Mouse (Mus musculus) embryonic stem cell, embryonic (primary cell): ENCODE measurements around the gene Slc24a1.

ENCODE experiments used
- CTCF ChIA-PET, 4 experiments: fragments of 300-600 bp in 2 of 4; fragments of 350-600 bp in 2 of 4; sonication (Branson Sonifier 250); formaldehyde crosslinking; loops; one replicate each; lab custom pipeline; 2022; ENCODE audit warnings: inconsistent platforms in 2 of 4; lab: Charles Lee
- POLR2A ChIA-PET, 4 experiments: fragments of 300-600 bp in 2 of 4; fragments of 350-600 bp in 2 of 4; sonication (Branson Sonifier 250); formaldehyde crosslinking; loops; one replicate each; lab custom pipeline; 2022; ENCODE audit warnings: antibody characterized with exemption in 4 of 4, inconsistent platforms in 1 of 4; lab: Charles Lee

Slc24a1 gene

DNA sequence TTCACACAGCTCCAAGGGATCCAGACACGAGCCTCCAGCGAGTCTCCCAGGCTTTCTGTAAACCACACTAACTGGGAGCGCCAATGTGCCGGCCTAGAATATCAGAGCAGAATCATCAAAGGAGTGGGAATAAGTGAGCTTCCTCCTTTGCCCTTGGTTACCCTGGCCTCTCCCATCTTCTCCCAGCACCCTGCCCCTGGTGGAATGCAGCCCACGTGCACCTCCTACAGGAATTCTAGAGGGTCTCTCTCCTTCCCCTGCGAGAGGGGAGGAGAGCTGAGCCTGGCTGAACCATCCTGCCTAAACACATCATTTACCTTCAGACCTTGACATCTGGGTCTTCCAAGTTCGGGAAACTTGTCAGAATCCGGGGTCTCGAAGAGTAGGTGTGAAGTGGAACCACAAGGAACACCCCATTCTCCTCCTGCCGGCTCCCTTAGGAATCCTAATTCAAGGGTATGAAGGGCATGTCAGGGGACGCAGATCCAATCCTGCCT is at the start of gene Slc24a1:
Slc24a1 (minus strand) TSS at position 447 of the 497 bp plus-strand sequence.
- POLR2A ChIA-PET, result interaction anchor here (0.5 to 2.3 kb wide), 17 partner anchors 10 to 614 kb away, joined by 3 to 7 read pairs (median 4); partner anchors contain the start of genes Hacd3 (in 1 of the 4), Parp16 (in 1 of the 4) and Rab11a (in 1 of the 4)
- CTCF ChIA-PET, result interaction anchor here in 3 of 4 experiments (0.6 to 2.4 kb wide), 7 partner anchors 8 to 213 kb away, joined by 3 to 8 read pairs (median 5); partner anchors contain the start of gene Rab11a (in 1 of the 3)

DNA sequence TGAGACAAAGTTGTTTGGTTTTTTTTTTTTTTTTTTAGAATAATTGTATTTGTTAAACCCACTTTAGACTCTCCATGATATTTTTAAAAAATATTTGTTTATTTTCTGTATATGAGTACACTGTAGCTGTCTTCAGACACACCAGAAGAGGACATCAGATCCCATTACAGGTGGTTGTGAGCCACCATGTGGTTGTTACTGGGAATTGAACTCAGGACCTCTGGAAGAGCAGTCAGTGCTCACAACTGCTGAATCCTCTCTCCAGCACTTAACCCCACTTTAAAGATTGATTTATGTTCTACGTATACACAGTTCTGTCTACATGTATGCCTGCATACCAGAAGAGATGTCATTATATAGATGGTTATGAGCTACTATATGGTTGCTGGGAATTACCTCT is 44.1 kb upstream of the Slc24a1 start:
- ChIA-PET POLR2A (interaction anchor here in 2 of 4 experiments (0.9 to 1.8 kb wide), 9 partner anchors 10 to 38 kb away, joined by 3 to 8 read pairs (median 3); no protein-coding TSS in a partner anchor), CTCF (interaction anchor here in 2 of 4 experiments (0.7 to 1.6 kb wide), 5 partner anchors 9 to 481 kb away, joined by 3 to 5 read pairs (median 3); no protein-coding TSS in a partner anchor)

DNA sequence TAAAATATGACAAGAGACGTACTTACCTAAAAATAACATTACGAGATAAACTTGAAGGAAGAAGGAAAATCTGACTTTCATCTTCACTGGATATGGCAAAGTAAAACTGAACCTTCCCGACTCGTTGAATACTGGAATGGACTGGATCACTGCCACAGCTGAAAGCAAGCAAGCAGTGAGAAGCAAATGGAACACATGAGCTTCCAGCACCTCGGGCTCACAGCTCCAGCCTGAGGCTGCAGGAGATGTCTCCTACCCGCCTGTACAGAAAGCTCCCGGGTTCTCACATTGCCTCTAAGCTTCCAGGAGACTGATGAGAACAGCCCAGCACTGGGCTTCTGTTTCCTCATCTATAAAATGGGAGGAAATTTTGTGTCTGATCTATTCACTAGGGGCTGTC is 38.9 kb upstream of the Slc24a1 start:
- CTCF ChIA-PET, result interaction anchor here in 2 of 4 experiments (0.6 to 1.5 kb wide), 2 partner anchors 18 to 870 kb away, joined by 3 to 7 read pairs; no protein-coding TSS in a partner anchor

DNA sequence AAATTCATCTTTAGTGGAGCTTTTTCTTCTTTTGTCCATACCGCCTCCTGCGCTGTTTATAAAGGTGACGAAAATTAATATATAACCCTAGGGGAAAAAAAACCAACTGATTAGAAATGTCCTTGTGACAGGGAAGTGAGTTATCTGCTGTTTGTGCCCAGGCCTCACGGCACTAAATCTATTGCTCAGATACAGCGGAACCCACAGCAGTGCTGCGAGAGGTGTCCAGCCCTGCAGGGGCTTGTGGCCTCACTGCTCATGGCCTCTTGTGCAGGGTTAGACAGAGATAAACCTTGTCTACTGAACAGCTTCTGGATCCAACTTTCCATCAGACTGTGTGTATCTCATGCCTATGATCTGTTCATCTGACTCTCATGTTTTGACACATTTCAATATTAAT is 37.0 kb upstream of the Slc24a1 start:
- CTCF ChIA-PET, result interaction anchor here in 1 of 4 experiments (0.7 kb wide), 1 partner anchor 43 kb away, joined by 3 read pairs; no protein-coding TSS in a partner anchor
- POLR2A ChIA-PET, result interaction anchor here in 2 of 4 experiments (0.6 to 3.0 kb wide), 4 partner anchors 9 to 17 kb away, joined by 3 to 11 read pairs (median 4); no protein-coding TSS in a partner anchor

More for the DNA sequence above, 38.9 kb upstream of the Slc24a1 start:
- POLR2A ChIA-PET, result interaction anchor here (0.5 to 3.0 kb wide), 8 partner anchors 9 to 191 kb away, joined by 3 to 7 read pairs (median 4); no protein-coding TSS in a partner anchor

DNA sequence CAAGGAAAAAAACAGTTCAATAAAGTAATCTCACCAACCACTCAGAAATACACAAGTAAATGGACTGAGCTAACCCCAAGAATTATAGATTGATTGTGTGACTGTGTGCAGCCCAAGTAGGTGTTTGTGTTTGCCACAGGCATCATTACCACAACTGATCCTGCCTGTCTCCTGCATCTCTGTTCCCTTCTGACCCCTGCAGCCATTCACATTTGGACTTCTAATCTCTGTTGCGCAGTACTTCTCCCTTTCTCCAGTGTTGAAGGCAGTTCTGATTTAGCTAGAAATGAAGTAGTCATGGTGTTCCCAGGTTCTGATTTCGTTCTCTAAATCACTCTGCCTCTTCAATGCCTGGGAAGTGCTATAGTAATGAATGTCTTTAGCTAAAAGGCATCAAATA is 36.2 kb upstream of the Slc24a1 start:
- POLR2A ChIA-PET, result interaction anchor here in 2 of 4 experiments (0.6 to 3.0 kb wide), 5 partner anchors 8 to 26 kb away, joined by 3 to 11 read pairs (median 4); no protein-coding TSS in a partner anchor
- CTCF ChIA-PET, result interaction anchor here in 1 of 4 experiments (0.6 kb wide), 1 partner anchor 1167 kb away, joined by 3 read pairs; no protein-coding TSS in a partner anchor

DNA sequence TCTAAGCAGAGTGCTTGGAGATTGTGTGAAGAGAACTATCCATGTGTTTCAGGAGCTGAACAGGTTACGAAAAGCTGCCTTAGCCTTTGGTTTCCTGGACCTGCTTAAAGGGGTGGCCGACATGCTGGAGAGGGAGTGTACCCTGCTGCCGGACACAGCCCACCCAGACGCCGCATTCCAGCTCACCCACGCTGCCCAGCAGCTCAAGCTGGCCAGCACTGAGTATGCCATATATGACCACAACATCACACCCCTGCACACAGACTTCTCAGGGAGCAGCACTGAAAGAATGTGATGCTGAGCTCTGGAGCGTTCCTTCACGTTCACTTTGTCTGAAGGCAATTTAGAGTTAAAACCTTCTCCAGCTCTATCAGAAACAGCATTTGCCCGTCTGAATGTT is 34.4 kb upstream of the Slc24a1 start:
- CTCF ChIA-PET, result interaction anchor here in 2 of 4 experiments (0.9 to 1.1 kb wide), 3 partner anchors 9 to 710 kb away, joined by 3 to 6 read pairs (median 4); no protein-coding TSS in a partner anchor
- POLR2A ChIA-PET, result interaction anchor here in 3 of 4 experiments (0.5 to 1.7 kb wide), 9 partner anchors 10 to 718 kb away, joined by 3 to 6 read pairs (median 4); partner anchors contain the start of gene Hacd3 (in 1 of the 3)

DNA sequence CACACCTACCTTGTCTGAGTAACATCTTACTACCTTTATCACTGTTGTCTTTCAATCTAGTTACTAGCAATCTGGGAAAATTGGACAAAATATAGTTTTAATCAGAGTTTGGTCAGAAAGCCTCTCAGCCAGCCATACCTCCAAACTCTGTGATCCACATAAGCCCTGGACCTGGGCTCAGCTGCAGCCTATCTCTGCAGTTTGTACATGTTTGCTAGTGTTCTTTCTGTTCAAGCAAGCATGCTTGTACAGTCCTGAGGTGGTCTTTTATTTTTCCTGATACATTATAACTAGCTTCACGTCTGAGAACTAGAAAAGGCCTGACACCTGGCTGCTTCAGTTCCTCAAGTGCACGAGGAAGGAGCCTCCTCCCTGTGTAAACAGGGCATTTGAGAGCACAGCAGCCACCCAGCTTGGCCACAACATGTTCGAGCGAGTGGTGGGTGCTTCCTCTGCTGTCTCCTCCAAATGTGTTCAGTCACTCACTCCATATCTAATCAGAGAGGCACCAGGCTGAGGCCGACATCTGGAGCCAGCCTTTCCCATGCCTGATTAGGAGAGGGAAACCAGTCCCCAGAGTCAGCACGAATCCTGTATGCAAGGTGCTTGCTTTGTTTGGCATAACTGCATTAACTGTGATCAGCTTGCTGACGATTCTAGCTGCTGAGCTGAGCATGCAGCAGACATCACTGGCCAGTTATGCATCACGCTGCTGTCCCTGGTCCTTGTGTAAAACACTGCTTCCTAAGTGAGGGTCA is 33.8 kb upstream of the Slc24a1 start:
- ChIA-PET CTCF (interaction anchor here in 1 of 4 experiments (0.9 to 1.2 kb wide), 3 partner anchors 10 to 710 kb away, joined by 3 to 6 read pairs (median 3); no protein-coding TSS in a partner anchor), POLR2A (interaction anchor here in 2 of 4 experiments (0.6 to 1.5 kb wide), 7 partner anchors 10 to 619 kb away, joined by 3 to 6 read pairs (median 3); no protein-coding TSS in a partner anchor)

DNA sequence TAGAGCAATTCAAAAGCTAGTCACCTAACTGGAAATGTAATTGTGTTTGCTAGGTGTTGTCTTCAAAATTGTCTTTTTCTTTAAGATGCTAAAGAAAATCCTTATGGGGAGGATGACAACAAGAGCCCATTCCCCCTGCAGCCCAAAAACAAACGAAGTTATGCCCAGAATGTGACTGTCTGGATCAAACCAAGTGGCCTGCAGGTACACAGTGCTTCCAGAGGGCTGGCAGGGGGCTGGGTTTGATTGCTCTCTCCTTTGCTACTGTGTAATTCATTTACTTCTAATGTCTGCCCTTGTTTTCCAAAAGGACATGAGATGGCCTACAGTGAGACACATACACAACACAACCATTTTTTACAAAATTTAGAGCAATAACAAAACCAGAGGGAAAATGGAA is 30.5 kb upstream of the Slc24a1 start:
- POLR2A ChIA-PET, result interaction anchor here in 2 of 4 experiments (1.2 to 5.5 kb wide), 3 partner anchors 8 to 40 kb away, joined by 3 to 25 read pairs (median 4); partner anchors contain the start of gene Hacd3 (in 1 of the 2)
- CTCF ChIA-PET, result interaction anchor here in 1 of 4 experiments (0.6 kb wide), 1 partner anchor 183 kb away, joined by 4 read pairs; no protein-coding TSS in a partner anchor

DNA sequence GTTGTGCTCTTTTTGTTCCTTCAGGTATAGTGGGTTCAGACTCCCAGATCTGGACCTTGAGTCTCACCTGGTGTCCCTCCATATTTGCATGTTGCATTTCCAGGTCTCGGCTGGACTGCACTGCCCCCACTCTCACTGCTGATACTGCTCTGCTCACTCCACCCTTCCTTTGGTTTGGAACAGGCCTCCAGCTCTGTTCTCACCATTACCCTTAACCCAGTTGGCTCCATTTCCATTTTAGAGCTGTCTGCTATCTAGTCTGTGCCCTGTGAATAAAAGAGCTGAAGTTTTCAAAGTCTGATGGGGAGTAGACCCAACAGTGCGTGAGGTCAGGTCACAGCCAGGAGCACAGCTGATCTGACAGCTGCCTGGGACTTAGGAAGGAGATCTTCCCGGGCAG is 29.1 kb upstream of the Slc24a1 start:
- CTCF ChIA-PET, result interaction anchor here in 1 of 4 experiments (0.6 kb wide), 1 partner anchor 209 kb away, joined by 3 read pairs; no protein-coding TSS in a partner anchor
- POLR2A ChIA-PET, result interaction anchor here in 3 of 4 experiments (0.6 to 5.5 kb wide), 8 partner anchors 10 to 78 kb away, joined by 3 to 25 read pairs (median 4); partner anchors contain the start of gene Hacd3 (in 1 of the 3)

DNA sequence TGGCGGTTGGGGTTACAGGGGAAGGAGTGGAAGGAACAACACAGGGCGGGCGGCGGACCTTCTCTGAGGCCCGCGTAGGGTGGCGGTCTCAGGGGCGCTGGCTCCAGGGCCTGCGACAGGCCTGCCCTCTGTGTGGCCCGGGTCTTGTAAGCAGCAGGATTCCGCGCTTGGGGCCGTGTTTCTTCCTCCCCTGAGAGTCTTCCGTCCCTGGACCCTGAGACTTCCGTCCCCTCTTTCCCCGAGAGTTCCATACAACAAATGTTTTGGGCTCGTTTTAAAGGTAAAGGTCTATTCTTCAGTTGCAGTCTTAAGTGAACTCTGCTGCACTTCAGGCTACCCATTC is 9.5 kb upstream of the Slc24a1 start:
- POLR2A ChIA-PET, result interaction anchor here in 2 of 4 experiments (0.9 to 1.4 kb wide), 5 partner anchors 9 to 235 kb away, joined by 3 to 7 read pairs (median 4); partner anchors contain the start of genes Slc24a1 (in 2 of the 2) and Rab11a (in 1 of the 2)
- CTCF ChIA-PET, result no interaction called here

DNA sequence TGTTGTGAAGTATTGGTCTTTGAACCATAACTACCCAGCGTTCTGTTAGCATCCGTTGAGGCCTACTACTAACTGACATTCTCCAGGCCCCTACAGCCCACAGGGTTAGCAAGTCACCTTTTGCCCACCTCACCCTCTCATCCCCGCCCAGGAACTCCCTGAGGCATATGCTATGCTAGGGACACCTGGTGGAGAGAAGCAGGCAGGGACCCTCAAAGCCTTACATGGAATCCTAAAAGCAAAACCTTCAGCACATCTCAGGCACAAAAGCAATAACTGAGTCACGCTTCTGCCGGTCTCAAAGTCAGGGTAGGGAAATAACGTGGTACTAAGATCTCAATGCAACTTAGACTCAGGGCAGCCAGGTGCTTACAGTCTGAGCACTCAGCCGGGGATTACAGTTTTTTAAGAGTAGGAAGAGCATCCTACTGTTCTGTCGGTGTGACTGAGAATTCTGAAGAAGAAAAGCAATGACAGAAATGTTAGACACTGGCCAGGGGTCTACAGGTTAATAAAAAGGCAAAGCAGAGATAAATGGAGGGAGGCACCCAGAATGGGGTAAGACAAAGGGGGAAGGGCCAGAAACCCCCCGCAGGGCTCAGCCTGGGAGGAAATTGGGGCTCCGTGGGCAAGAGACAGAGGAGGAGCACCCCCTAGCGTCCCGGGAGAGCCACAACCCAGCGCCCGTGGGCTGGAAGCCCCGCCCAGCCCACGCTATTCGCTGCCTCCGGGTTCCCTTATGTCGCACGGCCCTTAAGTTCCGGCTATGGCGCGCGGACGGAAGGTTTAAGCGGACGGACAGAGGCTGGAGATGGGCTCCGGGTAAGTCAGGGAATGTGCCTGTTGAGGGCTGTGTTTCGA is 8.9 kb upstream of the Slc24a1 start, which contains the start of gene Ints14:
Ints14 (plus strand) TSS at position 789 of the 861 bp plus-strand sequence.
- ChIA-PET POLR2A (interaction anchor here in 2 of 4 experiments (0.6 to 1.4 kb wide), 6 partner anchors 8 to 410 kb away, joined by 3 to 5 read pairs (median 3); no protein-coding TSS in a partner anchor), CTCF (interaction anchor here (0.6 to 1.4 kb wide), 9 partner anchors 9 to 223 kb away, joined by 3 to 7 read pairs (median 4); partner anchors contain the start of genes Slc24a1 (in 3 of the 4) and Rab11a (in 1 of the 4))

DNA sequence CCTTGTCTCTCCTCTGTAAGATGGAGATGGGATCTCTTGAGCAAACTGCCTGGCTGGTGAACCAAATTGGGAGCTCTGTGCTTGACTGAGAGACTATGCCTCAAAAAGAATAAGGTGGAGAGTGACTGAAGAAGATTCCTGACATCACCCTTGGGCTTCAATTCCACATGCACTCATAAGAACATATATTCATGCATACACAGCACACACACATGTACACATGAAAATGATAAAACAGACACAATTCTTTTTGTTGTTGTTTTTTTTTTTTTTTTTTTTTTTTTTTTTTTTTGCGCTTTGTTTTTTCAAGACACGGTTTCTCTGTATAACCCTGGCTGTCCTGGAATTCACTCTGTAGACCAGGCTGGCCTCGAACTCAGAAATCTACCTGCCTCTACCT is 5.9 kb upstream of the Slc24a1 start:
- ChIA-PET POLR2A (interaction anchor here in 3 of 4 experiments (0.6 to 1.2 kb wide), 3 partner anchors 37 to 204 kb away, joined by 3 to 4 read pairs (median 3); no protein-coding TSS in a partner anchor), CTCF (interaction anchor here in 1 of 4 experiments (1.0 kb wide), 1 partner anchor 54 kb away, joined by 4 read pairs; no protein-coding TSS in a partner anchor)

DNA sequence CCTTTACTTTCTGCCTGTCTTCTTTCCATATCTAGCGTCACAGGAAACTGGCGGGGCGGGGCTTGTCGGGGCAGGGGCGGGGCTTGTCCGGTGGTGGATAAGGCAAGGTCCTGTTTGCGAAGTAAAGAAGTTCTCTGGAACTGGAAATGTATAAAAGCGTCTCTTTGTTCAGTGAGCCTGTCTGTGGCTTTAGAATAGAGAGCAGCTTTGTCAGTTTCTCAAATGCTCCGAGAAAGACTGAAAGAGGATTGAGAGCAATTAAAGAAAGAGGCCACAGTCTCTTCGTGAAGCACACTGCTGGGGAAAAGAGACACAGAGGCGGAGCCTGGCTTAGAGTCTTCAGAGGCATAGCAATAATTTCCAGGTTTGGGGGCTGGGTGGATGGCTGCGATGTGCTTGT is 4.9 kb upstream of the Slc24a1 start:
- CTCF ChIA-PET, result interaction anchor here in 2 of 4 experiments (1.0 kb wide), 2 partner anchors 15 to 55 kb away, joined by 4 read pairs; no protein-coding TSS in a partner anchor
- POLR2A ChIA-PET, result interaction anchor here in 2 of 4 experiments (0.6 to 1.2 kb wide), 3 partner anchors 15 to 203 kb away, joined by 3 to 4 read pairs (median 3); no protein-coding TSS in a partner anchor

DNA sequence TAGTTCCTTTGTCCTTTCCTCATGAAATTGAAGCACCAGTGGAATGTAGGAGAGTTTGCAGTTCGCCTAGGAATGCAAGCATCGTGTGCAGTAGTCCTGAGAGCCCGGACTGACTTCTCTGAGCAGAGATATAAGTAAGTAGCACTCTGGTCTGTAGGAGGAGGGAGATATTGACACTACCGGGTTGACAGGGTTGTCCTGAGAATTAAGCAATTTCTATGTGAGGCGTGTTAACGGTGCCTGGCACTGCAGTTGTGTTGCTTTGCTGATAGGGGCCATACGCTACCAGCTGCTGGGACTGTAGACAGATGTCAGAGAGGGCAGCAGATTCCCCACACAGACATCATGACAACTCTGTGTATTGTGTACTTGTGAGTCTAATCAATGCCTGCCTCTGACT is 1.8 kb upstream of the Slc24a1 start:
- CTCF ChIA-PET, result interaction anchor here in 2 of 4 experiments (0.6 to 2.4 kb wide), 3 partner anchors 10 to 171 kb away, joined by 3 to 5 read pairs (median 3); no protein-coding TSS in a partner anchor
- POLR2A ChIA-PET, result interaction anchor here in 2 of 4 experiments (0.6 to 2.1 kb wide), 3 partner anchors 17 to 1973 kb away, joined by 4 to 6 read pairs (median 5); partner anchors contain the start of gene Parp16 (in 1 of the 2)

DNA sequence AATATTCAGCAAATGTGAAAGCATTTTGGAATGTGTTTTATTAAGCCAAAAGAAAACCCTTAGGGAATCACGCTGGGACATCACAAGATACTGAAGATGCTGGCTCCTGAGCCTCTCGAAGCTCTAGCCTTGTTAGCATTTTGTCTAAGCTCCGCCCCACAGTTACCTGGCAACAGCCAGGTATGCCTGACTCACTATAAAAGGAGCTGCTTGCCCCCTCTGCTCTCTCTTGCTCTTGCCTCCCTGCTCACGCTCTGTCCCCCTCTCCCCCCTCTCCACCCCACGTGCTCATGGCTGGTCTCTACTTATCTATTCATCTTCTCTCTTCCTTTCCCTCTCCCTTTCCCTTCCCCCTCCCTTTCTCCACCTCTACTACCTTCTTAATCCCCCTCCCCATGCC is 648 bp upstream of the Slc24a1 start:
- ChIA-PET POLR2A (interaction anchor here in 2 of 4 experiments (0.8 to 2.3 kb wide), 13 partner anchors 8 to 263 kb away, joined by 3 to 7 read pairs (median 4); partner anchors contain the start of genes Hacd3 (in 1 of the 2), Parp16 (in 1 of the 2) and Rab11a (in 1 of the 2)), CTCF (interaction anchor here in 2 of 4 experiments (0.7 to 2.4 kb wide), 5 partner anchors 8 to 236 kb away, joined by 3 to 7 read pairs (median 5); no protein-coding TSS in a partner anchor)
